In genomic region chr19:12002791-12003190, GRCm38 (mm10) we compare ENCODE assay signal across 11 mouse cellular contexts. TPM values are rescaled to one million over a fixed set of nuclear protein-coding genes. Genes with fewer than 3 reads are reported as not detected.
DNase-seq lines count a peak whose midpoint lies in the region; ATAC-seq and TF ChIP-seq lines count a peak whose summit lies in the region.
"Had no signal": no experiment of that assay in that cellular context is flagged by ENCODE, and none has a peak within 500 bp of the region (broad histone marks: within the 10 kb centered on the region; RNA-seq: fewer than 3 reads in every experiment).

No protein-coding gene starts in this region.

- no peak overlapping the region for H3K4me3 ChIP-seq in lung, postnatal 0 days (ENCODE audit: low read depth, low read length)
- no peak overlapping the region for H3K4me3 ChIP-seq in lung, adult 2 months (replicated peaks; ENCODE audit: extremely low read depth, low read depth, low read length)
- H3K4me3 ChIP-seq in limb, embryonic 13.5 days: peak overlapping the region; percentile 26
- H3K4me3 ChIP-seq in stomach, embryonic 16.5 days (replicated peaks; ENCODE audit: low read length): 0 out of 2 replicates have a peak overlapping the region, but pooled peaks have one; percentile 22

- 48% methylated on average over 14 of the region's 14 CpGs for WGBS in lung, postnatal 0 days
- 53% methylated on average over 14 of the region's 14 CpGs for WGBS in lung, adult 2 months
- 46% methylated on average over 14 of the region's 14 CpGs for WGBS in limb, embryonic 13.5 days
- WGBS in stomach, embryonic 16.5 days: 50% methylated on average over 14 of the region's 14 CpGs

- no peak for ATAC-seq in lung, postnatal 0 days
- no peak for ATAC-seq in limb, embryonic 13.5 days (ENCODE audit: low FRiP score, low read depth)
- ATAC-seq in stomach, embryonic 16.5 days (ENCODE audit: insufficient read depth, low FRiP score): no peak
- ATAC-seq in megakaryocyte progenitor cell, adult 5-6 weeks (replicated peaks; ENCODE audit: poor library complexity): no peak

- H3K4me1 ChIP-seq in lung, postnatal 0 days (ENCODE audit: insufficient read depth, low read depth, low read length): peaks cover 4% of the 10 kb centered on the region; the same call in 1 of the 2 replicates
- peaks cover 10% of the 10 kb centered on the region for H3K4me1 ChIP-seq in lung, adult 2 months (ENCODE audit: control insufficient read depth, insufficient read depth, low read length)
- H3K4me1 ChIP-seq in limb, embryonic 13.5 days: peaks cover 17% of the 10 kb centered on the region
- H3K4me1 ChIP-seq in stomach, embryonic 16.5 days (ENCODE audit: control insufficient read depth, insufficient read depth, low read length): peaks cover 12% of the 10 kb centered on the region

- no peaks in the 10 kb centered on the region for H3K9me3 ChIP-seq in lung, postnatal 0 days (ENCODE audit: low read length)
- no peaks in the 10 kb centered on the region for H3K9me3 ChIP-seq in limb, embryonic 13.5 days
- H3K9me3 ChIP-seq in stomach, embryonic 16.5 days (replicated peaks; ENCODE audit: control insufficient read depth, low read length): no peaks in the 10 kb centered on the region

- H3K27me3 ChIP-seq in lung, postnatal 0 days (replicated peaks; ENCODE audit: insufficient read depth, low read length): no peaks in the 10 kb centered on the region
- no peaks in the 10 kb centered on the region for H3K27me3 ChIP-seq in limb, embryonic 13.5 days
- no peaks in the 10 kb centered on the region for H3K27me3 ChIP-seq in stomach, embryonic 16.5 days (ENCODE audit: control insufficient read depth, insufficient read depth, low read length)

- no peaks in the 10 kb centered on the region for H3K36me3 ChIP-seq in lung, postnatal 0 days (ENCODE audit: insufficient read depth, low read length)
- no peaks in the 10 kb centered on the region for H3K36me3 ChIP-seq in limb, embryonic 13.5 days
- H3K36me3 ChIP-seq in stomach, embryonic 16.5 days (ENCODE audit: control insufficient read depth, insufficient read depth, low read length): no peaks in the 10 kb centered on the region

- H3K27ac ChIP-seq in lung, postnatal 0 days (ENCODE audit: low read length): no peak overlapping the region
- H3K27ac ChIP-seq in limb, embryonic 13.5 days: no peak overlapping the region
- no peak overlapping the region for H3K27ac ChIP-seq in stomach, embryonic 16.5 days (ENCODE audit: low read length)
- H3K27ac ChIP-seq: macrophage had no signal

- peak overlapping the region; percentile 12; the same call in 1 of the 2 replicates for H3K4me2 ChIP-seq in lung, postnatal 0 days (replicated peaks; ENCODE audit: low read depth, low read length)
- peak overlapping the region; percentile 50 for H3K4me2 ChIP-seq in limb, embryonic 13.5 days (replicated peaks)
- H3K4me2 ChIP-seq in stomach, embryonic 16.5 days (ENCODE audit: low read depth, low read length): peak overlapping the region; percentile 37

- no peak for TF ChIP-seq EP300 in lung, postnatal 0 days (IDR thresholded peaks at IDR 0.05)

- DNase-seq in embryo, embryonic 10.5 days (ENCODE audit: low spot score): peak; percentile 22
- no peak for DNase-seq in embryo, embryonic 9.5 days (ENCODE audit: extremely low spot score)
- DNase-seq in lung, postnatal 0 days (ENCODE audit: low spot score): no peak
- no peak for DNase-seq in lung, adult 2 months
- no peak for DNase-seq in gastrocnemius, postnatal 10 days

- no peak for TF ChIP-seq POLR2A in lung, adult 2 months (IDR thresholded peaks at IDR 0.05; ENCODE audit: borderline replicate concordance, extremely low read depth, low read depth, low read length)

- no peak for TF ChIP-seq CTCF in lung, postnatal 0 days (IDR thresholded peaks at IDR 0.05)
- no peak for TF ChIP-seq CTCF in lung, adult 2 months (IDR thresholded peaks at IDR 0.05; ENCODE audit: insufficient read depth, low read length)

- no peak overlapping the region for H3K9ac ChIP-seq in lung, postnatal 0 days (replicated peaks; ENCODE audit: low read depth)
- 0 out of 2 replicates have a peak overlapping the region, but pooled peaks have one; percentile 3 for H3K9ac ChIP-seq in limb, embryonic 13.5 days
- no peak overlapping the region for H3K9ac ChIP-seq in stomach, embryonic 16.5 days (ENCODE audit: low read length)

RNA-seq across cellular contexts. Expression of gene Osbp, which starts 37.0 kb away (rescaled TPM):
- 4.6 and 5.2 TPM in 2 replicates for polyA plus RNA-seq in lung, postnatal 0 days (2015; fragmentation: Nextera tagmentation; extraction: Ambion mirVana)
- polyA plus RNA-seq in lung, adult 2 months (2012; rRNA removed): 14.0 and 23.4 TPM in 2 replicates
- polyA plus RNA-seq in limb, embryonic 13.5 days (2015; fragmentation: Nextera tagmentation; extraction: Ambion mirVana): 5.1 and 5.3 TPM in 2 replicates
- 4.1 and 4.6 TPM in 2 replicates for polyA plus RNA-seq in stomach, embryonic 16.5 days (2015; fragmentation: Nextera tagmentation; extraction: Ambion mirVana)
- total RNA-seq in megakaryocyte progenitor cell, adult 5-6 weeks (2015): 35.3 and 40.5 TPM in 2 replicates
- total RNA-seq in megakaryocyte progenitor cell, adult 5-6 weeks (2017): 42.1 and 50.8 TPM in 2 replicates
- 10 to 100 TPM; 77.5 to 77.9 TPM for total RNA-seq in gastrocnemius, postnatal 10 days (2021)

RNA-seq across cellular contexts. Expression of gene Olfr1423, which starts 38.3 kb away (rescaled TPM):
- polyA plus RNA-seq in lung, postnatal 0 days (2015; fragmentation: Nextera tagmentation; extraction: Ambion mirVana): not detected in 2 replicates
- not detected in 2 replicates for polyA plus RNA-seq in lung, adult 2 months (2012; rRNA removed)
- not detected in 2 replicates for polyA plus RNA-seq in limb, embryonic 13.5 days (2015; fragmentation: Nextera tagmentation; extraction: Ambion mirVana)
- polyA plus RNA-seq in stomach, embryonic 16.5 days (2015; fragmentation: Nextera tagmentation; extraction: Ambion mirVana): 0.03 TPM in 1 of 2 replicates, not detected in the other
- 0.07 TPM in 1 of 2 replicates, not detected in the other for total RNA-seq in megakaryocyte progenitor cell, adult 5-6 weeks (2015)
- total RNA-seq in megakaryocyte progenitor cell, adult 5-6 weeks (2017): not detected in 2 replicates
- not detected for total RNA-seq in gastrocnemius, postnatal 10 days (2021)
- total RNA-seq: adrenal gland, adult 2 months had no signal
- polyA plus RNA-seq: adrenal gland, adult 2 months; frontal cortex, adult 2 months; macrophage had no signal

RNA-seq across cellular contexts. Expression of gene Olfr1424, which starts 59.7 kb away (rescaled TPM):
- not detected in 2 replicates for polyA plus RNA-seq in lung, postnatal 0 days (2015; fragmentation: Nextera tagmentation; extraction: Ambion mirVana)
- polyA plus RNA-seq in lung, adult 2 months (2012; rRNA removed): not detected in 2 replicates
- not detected in 2 replicates for polyA plus RNA-seq in limb, embryonic 13.5 days (2015; fragmentation: Nextera tagmentation; extraction: Ambion mirVana)
- not detected in 2 replicates for polyA plus RNA-seq in stomach, embryonic 16.5 days (2015; fragmentation: Nextera tagmentation; extraction: Ambion mirVana)
- total RNA-seq in megakaryocyte progenitor cell, adult 5-6 weeks (2015): not detected in 2 replicates
- not detected in 2 replicates for total RNA-seq in megakaryocyte progenitor cell, adult 5-6 weeks (2017)
- not detected for total RNA-seq in gastrocnemius, postnatal 10 days (2021)
- total RNA-seq: adrenal gland, adult 2 months had no signal
- polyA plus RNA-seq: adrenal gland, adult 2 months; frontal cortex, adult 2 months; macrophage had no signal

Comparison
In these comparisons a context has a peak if more than half of its experiments do, and no peak if none do; other contexts are left out.
1. H3K4me3 ChIP-seq: peak in limb, embryonic 13.5 days (single experiment) and stomach, embryonic 16.5 days (single experiment); none in lung, postnatal 0 days (single experiment) and lung, adult 2 months (single experiment).
2. Peak in every context shown above with its lines, with median percentiles within 50 percentile points of each other: H3K4me2 ChIP-seq.